Mouse (Mus musculus): ENCODE measurements at regions not wholly inside any gene's neighbourhood (a gene's known extent, or its start where the extent isn't known, plus 50 kb on each side); places are given as distances from the start of the nearest gene placed in this dataset.
"Not testable (repeated sequence)": the region's sequence is repeated elsewhere in the genome, so short reads cannot be mapped to it uniquely, and the experiment has no call there.

GRCm38 (mm10) chr13:32465041-32465682 lies 126.6 kb upstream of the Gmds start:
- DNase-seq (ENCODE audit: low read depth, low spot score) = no peak

GRCm38 (mm10) chr13:32454419-32455146 lies 116.0 kb upstream of the Gmds start:
- no peak for DNase-seq (ENCODE audit: low read depth, low spot score)

- peak; percentile 89 for DNase-seq (ENCODE audit: low read depth, low spot score)
Observed at GRCm38 (mm10) chr13:32449710-32450417, 111.3 kb upstream of the Gmds start.

GRCm38 (mm10) chr13:32444531-32444930 lies 106.0 kb upstream of the Gmds start:
- no peak for DNase-seq (ENCODE audit: low read depth, low spot score)

- no peak for DNase-seq (ENCODE audit: low read depth, low spot score)
Observed at GRCm38 (mm10) chr13:32442025-32442424, 103.5 kb upstream of the Gmds start.

GRCm38 (mm10) chr13:32435136-32435535 lies 96.6 kb upstream of the Gmds start:
- DNase-seq (ENCODE audit: low read depth, low spot score) = no peak

GRCm38 (mm10) chr13:32428482-32428881 lies 89.9 kb upstream of the Gmds start:
- peak; percentile 94 for DNase-seq (ENCODE audit: low read depth, low spot score)

GRCm38 (mm10) chr13:32426906-32427305 lies 88.4 kb upstream of the Gmds start:
- DNase-seq (ENCODE audit: low read depth, low spot score) = no peak

- DNase-seq (ENCODE audit: low read depth, low spot score) = no peak
Observed at GRCm38 (mm10) chr13:32426199-32426598, 87.7 kb upstream of the Gmds start.

GRCm38 (mm10) chr13:32424543-32424942 lies 86.0 kb upstream of the Gmds start:
- DNase-seq (ENCODE audit: low read depth, low spot score) = not testable (repeated sequence)

GRCm38 (mm10) chr13:32422485-32422884 lies 83.9 kb upstream of the Gmds start:
- no peak for DNase-seq (ENCODE audit: low read depth, low spot score)

GRCm38 (mm10) chr13:32419326-32419725 lies 80.8 kb upstream of the Gmds start:
- no peak for DNase-seq (ENCODE audit: low read depth, low spot score)

- DNase-seq (ENCODE audit: low read depth, low spot score) = peak; percentile 54
Observed at GRCm38 (mm10) chr13:32418655-32419054, 80.1 kb upstream of the Gmds start.

- DNase-seq (ENCODE audit: low read depth, low spot score) = no peak
Observed at GRCm38 (mm10) chr13:32417907-32418306, 79.4 kb upstream of the Gmds start.

- peak; percentile 81 for DNase-seq (ENCODE audit: low read depth, low spot score)
Observed at GRCm38 (mm10) chr13:32411287-32411935, 72.9 kb upstream of the Gmds start.

GRCm38 (mm10) chr13:32410065-32410464 lies 71.5 kb upstream of the Gmds start:
- no peak for DNase-seq (ENCODE audit: low read depth, low spot score)

GRCm38 (mm10) chr13:32398616-32399015 lies 60.1 kb upstream of the Gmds start:
- DNase-seq (ENCODE audit: low read depth, low spot score) = peak; percentile 63

Data from 3T3-L1 (cell line).